Mouse (Mus musculus) left cerebral cortex, adult 11 months (tissue): ENCODE results near the gene Mrpl14.

ENCODE experiments used
- DNase-seq: peaks from one replicate; pipeline ENCODE4 v3.0.0; 2022; ENCODE audit warnings: low spot score

Gene Mrpl14

DNA sequence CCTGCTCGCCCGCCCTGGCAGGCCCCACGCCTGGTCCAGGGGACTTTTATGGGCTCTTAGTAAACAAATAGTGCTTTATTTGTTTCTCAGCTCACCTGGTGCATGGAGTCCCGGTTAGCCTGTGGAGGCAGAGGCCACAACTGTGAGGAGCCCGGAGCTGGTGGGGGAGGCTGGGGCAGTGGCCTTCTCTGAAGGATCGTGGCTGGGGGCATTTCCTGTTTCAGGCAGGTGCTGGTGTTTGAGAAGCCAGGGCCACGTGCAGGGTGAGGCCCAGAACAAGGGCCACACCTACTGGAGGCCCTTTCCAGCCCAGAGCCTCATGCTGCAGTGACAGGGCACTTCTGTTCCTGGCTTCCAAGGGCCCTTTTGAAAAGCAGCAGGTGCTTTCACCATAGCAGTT lies 40.1 kb downstream of the Mrpl14 start:
- no peak for DNase-seq

GRCm38 (mm10) chr17:45727481-45727880 lies 41.4 kb downstream of the Mrpl14 start:
- DNase-seq, result no peak

- no peak for DNase-seq
Measured at GRCm38 (mm10) chr17:45727983-45728723, 42.0 kb downstream of the Mrpl14 start.

DNA sequence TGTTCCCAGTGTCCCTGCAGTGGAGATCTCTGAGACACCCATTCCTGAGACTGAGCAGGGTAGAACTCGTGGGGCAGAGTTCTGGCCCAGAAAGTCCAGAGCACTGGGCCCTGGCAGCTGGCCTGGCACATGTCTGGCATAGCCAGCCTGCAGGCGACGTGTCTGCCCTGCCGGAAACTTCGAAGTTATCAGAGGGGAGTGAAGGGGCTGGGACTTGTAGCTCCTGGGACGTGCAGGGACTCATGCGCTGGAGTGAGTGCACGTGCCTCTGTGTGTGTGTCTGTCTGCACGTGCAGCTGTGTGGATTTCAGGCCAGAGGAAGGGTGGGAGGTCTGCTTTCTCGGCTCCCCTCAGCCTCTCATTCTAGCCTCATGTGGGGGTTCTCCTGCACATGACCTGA lies 43.3 kb downstream of the Mrpl14 start:
- no peak for DNase-seq

DNA sequence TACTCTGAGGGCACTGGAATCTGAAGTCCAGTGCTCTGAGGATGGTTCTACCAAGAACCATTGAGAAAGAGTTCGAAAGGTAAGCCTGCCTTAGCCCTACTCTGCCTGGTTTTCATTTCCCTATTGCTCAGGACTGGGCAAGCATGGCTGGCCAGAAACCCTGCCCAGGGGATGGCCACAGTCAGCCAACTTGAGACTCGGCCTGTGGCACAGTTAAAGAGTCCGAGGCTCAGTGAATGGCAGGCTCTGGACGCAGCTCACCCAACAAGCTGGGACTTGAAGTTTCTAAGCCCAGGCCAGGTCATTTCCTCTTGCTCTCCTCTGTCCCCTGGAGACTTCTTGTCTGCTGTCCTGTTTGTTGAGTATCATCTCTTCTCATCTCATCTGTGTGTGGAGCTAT lies 44.6 kb downstream of the Mrpl14 start:
- DNase-seq, result no peak

DNA sequence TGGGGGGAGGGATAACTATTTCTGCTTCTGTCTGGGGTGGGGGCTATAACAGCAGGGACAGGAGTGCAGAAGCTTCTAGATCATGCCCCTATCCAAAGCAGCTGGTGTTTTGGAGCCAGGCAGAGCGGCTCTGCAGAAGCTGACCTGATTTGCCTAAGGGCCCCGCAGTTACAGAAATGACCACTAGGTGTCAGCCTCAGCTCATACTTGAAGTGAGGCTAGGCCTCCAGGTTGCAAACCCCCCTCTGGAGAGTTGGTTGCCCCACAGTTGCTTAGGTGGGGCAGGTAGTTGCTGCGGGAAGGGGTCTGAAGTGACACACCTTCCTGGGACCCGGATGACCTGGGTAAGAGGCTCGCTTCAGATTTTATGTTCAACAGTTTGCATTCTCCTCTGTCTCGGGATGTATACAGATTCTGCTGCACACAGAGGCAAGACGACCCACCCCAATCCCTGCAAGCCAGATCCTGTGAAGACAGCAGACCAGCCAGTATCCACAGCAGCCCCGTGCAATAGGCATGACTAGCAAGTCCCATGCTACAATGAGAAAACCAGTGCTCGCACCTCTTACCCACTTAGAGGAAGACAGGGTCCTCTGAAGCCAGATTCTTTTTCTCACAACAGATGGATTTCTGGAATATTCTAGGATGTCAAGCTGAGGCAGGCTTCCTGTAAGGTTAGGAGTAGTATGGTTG lies 45.2 kb downstream of the Mrpl14 start:
- no peak for DNase-seq

- DNase-seq, result no peak
Measured at GRCm38 (mm10) chr17:45733038-45733734, 47.1 kb downstream of the Mrpl14 start.

GRCm38 (mm10) chr17:45733735-45734301 lies 47.7 kb downstream of the Mrpl14 start, which contains the start of gene 1600014C23Rik:
Gene 1600014C23Rik, minus strand, starts transcription at chr17:45733844.
- no peak for DNase-seq

- DNase-seq, result no peak
Measured at GRCm38 (mm10) chr17:45734333-45734732, 48.2 kb downstream of the Mrpl14 start.

GRCm38 (mm10) chr17:45734881-45735280 lies 48.8 kb downstream of the Mrpl14 start:
- no peak for DNase-seq

DNA sequence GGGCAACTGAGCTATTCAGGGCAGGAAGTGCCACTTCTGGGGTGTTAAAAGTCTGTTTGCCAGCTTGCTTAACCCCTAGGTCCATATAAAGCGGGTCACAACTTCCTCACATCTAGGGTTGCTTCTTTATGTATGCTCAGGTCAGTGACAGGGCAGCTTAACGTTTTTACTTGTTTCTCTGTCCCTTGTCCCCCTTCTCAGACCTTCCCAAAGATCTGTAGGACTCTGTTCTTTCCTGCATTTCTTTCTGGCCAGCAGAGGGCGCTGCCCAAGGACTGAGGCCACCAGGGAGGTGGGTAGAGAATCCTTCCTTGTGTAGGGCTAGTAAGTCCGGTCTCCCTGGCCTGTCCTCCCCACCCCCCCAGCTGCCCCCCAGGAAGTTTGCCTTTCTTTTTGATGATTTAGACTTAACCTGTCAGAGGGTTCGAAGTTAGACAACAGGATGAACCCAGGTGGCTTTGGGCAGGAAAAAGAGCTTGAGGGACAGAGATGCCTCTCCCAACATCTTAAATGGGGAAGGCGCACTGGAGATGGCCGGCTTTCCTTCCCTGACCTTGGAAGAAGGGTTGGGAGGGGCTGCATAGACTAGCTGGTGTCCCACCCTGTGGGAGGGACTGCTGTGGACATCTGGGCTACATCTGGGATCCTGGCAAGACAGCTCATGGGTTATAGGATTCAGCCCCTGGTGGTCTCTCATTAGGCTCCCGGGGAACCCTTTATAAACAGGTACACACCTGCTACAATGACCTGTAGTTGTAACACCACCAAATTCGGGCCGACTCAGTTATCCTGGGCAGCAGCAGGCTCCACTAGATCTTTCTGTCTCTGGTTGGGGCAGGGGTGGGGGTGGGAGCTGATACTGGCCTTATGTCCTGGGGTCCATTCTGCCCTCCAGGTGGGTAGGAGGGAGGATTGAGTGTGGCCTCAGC lies 49.5 kb downstream of the Mrpl14 start:
- DNase-seq, result no peak

- DNase-seq, result peak; percentile 85
Measured at GRCm38 (mm10) chr17:45736311-45737077, 50.4 kb downstream of the Mrpl14 start.

DNA sequence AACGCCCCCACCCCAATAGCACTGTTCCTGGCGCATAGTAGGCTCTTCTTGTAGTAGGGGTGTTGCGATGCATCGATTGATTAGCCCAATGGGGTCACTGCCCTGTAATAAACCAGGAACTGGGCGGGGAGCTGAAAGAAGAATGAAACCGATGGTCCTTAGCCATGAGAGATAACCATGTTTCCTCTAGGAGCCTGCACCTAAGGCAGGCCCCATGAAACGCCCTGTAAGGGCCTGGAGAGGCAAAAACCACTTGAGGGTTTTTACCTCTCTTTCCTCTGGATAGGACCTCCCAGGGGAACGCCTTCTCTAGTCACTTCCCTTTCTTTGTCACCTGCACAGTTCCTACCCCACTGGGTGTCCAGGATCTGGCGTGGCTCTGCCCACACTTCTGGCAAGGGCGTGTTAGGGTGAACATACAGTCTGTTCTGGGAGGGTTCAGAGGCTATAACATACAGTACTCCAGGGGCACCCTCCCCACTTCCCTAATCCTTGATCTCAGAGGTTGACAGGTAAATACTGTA lies 51.0 kb downstream of the Mrpl14 start:
- no peak for DNase-seq

DNA sequence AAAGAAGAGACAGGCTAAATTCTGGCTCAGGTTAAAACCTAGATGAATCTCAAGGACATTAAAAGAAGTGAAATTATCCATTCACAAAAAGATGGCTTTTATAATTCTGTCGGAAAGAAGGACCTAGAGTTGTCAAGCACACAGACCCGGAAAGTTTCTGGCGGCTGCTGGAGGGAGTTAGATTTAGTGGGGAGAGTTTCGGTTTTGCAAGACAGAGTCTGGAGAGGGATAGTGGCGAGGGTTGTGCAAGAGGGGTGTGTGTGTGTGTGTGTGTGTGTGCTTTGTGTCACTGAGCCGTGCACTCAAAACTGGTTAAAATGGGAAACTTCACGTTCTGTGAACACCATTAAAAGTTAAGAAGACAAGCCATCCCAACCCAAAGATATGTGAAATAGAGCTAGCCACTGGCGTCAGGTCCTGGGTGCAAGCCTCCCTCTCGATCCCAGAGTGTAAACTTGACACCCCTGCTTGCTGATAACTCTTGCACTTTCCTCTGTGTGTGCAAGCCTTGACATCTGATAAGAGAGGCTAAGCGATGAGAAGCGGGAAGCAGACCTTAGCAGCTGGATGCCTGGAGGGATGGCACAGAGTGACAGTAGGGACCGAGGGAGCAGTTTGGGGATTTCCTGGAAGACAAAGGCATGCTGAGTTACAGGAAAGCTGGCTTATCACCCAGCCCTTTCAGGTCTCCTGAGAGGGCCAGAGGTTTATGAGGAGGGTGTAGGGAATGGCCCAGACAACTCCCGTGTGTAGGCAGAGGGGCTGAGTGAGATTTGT lies 56.4 kb downstream of the Mrpl14 start:
- DNase-seq, result no peak

DNA sequence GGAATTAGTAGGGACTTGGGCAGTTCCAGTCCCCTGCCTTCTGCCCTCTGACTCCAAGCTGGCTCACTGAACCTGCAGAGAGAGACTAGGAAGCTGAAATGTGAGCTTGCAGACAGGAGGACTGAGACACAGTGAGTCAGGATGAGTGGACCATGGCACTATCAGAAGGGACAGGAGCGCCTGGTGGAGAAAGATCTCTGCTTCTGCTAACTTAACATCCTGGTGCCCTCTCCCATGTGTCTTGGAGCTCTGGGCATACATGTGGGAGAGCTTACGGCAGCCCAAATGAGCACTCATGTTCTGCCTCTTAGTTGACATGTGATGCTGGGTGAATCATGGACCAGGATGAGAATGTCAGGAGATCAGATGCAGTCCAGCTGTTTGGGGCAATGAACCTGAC lies 59.5 kb downstream of the Mrpl14 start:
- DNase-seq, result no peak

- no peak for DNase-seq
Measured at GRCm38 (mm10) chr17:45746755-45747154, 60.6 kb downstream of the Mrpl14 start.

DNA sequence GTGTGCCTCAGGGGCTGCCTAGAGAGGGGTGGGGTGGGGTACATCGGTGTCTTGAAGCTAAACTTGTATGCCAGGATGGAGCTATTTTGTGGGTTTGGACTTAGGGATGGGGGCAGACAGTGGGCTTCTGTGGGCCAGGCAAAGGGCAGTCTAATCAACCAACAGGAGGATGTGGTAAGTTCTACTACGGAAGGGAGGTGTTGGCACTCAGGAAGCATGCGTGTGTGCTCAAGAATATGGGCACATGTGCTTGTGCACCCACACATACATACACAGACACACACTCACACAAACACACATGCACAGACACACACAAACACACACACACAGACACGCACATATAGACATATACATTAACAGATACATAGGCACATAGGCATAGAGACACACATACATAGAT lies 61.2 kb downstream of the Mrpl14 start:
- DNase-seq, result no peak
